Mouse (Mus musculus): ENCODE results near the gene Cux1.

GRCm38 (mm10) chr5:136385161-136385560, 182.1 kb downstream of the Cux1 start:
- TF ChIP-seq CTCF (IDR thresholded peaks at IDR 0.05; ENCODE audit: low read depth, low read length) = no peak
- no peak for TF ChIP-seq POLR2A (IDR thresholded peaks at IDR 0.05; ENCODE audit: borderline replicate concordance, low read depth, low read length)
